Mouse (Mus musculus) heart, adult 9 months (tissue): ENCODE results near the gene Pla2g4f.

Source experiments
- DNase-seq, 2 experiments: peaks; one replicate each; pipeline ENCODE4 v3.0.0; 2022; ENCODE audit warnings: low spot score in 2 of 2

Gene Pla2g4f

GRCm38 (mm10) chr2:120313976-120314375, at the start of gene Pla2g4f:
Pla2g4f (minus strand) TSS chr2:120314165.
- no peak for DNase-seq

- DNase-seq: no peak
These were observed 46.5 kb upstream of the Pla2g4f start for GRCm38 (mm10) chr2:120360425-120360824.

GRCm38 (mm10) chr2:120352682-120353646, 39.0 kb upstream of the Pla2g4f start, which contains the start of gene Vps39:
Vps39 (minus strand) TSS chr2:120353137.
- DNase-seq: peak; percentile 89 to 90

DNA sequence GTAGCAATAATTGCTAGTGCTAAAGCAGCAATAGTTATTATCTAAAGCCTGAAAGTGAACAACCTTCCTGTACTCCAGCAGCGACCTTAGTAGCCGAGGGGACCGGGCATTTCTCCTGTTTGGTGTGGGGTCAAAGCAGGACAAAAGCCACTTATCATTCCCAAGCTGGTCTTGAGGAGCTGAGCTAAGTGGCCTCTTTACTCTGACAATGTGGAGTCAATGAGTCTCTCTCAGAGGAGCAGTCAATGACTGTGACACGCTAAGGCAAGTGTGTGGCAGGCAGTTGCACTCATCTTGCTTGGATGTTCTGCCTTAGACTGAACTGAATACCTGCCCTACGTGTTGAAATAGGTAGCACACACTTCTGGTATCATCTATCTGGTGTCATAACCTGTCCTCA, 37.4 kb upstream of the Pla2g4f start:
- DNase-seq: no peak

DNA sequence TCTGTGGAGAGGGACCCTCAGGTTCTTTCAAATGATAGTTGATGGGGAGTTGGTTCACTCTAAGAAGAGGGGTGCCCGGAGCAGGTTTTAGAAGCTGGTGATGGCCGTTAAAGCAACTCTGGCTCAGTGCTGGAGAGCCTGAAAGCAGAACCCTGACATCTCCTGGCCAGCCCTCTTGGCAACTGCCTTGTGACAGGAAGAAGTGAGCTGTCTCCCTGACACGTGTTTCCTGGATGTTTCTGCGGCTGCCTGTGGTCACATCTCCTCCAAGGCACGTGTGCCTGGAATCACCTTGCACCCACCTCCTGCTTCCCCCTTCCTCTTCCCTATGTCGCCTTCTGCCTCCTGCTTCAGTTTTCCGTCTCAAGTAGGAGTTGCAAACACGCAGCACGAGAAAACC, 34.2 kb upstream of the Pla2g4f start:
- peak; percentile 30 to 70 for DNase-seq

- DNase-seq: no peak
These were observed 27.8 kb upstream of the Pla2g4f start for GRCm38 (mm10) chr2:120341741-120342140.

DNA sequence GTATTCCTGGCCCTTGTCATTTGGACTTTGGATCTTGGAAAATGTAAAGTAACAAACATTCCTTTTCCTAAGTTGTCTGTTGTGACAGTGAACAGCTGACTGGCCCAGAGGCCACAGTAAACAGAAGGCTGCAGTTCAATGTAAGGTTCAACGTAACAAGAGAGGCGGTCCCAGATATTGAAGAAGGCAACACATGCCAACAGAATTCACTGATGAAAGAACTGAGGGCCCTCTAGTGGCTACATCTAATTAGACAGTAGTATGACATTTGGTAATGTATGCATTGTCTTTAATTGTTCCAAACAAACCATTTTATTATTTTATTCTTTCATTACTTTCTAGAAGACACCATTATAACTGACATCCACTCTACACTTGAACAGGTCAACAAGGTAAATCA, 23.9 kb upstream of the Pla2g4f start:
- no peak for DNase-seq

- no peak for DNase-seq
These were observed 17.6 kb upstream of the Pla2g4f start for GRCm38 (mm10) chr2:120331575-120331974.

DNA sequence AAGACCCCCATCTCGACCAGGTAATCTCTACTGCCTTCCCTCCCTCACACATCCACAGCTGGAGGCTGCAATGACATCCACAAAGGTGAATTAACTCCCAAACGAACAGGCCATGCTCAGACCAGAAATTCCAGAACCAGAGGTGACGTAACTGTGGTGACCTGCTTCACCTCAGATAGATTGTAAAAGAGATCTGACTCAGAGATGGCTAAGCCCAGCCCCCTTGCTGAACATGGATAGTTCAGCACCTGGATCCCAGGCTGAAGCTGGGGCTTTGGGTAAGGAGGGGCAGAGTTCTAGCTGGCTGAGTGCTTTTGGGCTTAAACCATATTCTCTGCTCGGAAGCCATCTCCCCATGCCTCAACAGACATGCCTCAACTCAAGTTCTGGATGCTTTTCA, 1.1 kb upstream of the Pla2g4f start:
- no peak for DNase-seq

DNA sequence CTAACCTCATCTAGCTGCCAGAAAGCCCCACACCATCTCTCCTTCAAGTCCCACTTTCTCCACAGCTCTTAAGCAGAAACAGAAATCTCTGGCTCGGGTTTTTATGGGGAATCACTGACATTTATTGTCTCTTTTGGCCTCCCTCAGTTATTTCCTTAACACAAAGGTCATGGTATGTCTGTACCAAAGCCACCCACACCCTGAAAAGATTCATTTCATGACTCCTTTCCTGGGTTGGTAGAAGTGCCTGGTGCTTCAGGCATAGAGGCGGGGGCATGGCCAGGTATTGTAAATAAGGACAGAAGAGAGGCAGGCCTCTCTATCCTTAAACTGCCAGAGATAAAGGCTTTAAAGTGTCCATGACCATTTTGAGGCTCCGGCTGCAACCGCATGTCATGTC, 522 bp upstream of the Pla2g4f start:
- no peak for DNase-seq

DNA sequence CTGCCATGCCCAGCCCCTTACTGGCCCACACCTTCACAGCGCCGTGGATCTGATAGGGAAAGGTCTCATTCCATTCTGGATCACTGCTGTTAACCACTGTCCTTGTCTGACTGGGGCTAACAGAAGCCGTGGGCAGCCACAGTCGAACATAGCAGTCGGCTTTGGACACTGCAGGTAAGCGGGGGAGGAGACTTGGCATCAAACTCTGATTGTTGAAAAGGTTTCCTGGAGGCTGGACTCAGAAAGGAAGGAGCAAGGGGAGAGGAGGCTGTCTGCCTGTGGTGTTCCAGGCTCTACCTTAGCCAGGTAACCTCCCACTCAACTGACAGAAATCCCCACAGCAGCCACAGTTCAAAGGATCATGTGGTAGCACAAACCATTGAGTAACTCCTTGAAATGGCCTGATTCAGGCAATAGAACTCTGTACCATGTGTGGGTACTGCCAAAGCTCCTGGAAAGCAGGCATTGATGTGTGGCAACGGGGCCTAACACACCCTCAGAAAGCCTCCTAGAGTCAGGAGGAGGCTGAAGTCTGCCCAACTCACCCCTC, 1.6 kb downstream of the Pla2g4f start:
- DNase-seq: no peak

- no peak for DNase-seq
These were observed 9.9 kb downstream of the Pla2g4f start for GRCm38 (mm10) chr2:120304113-120304512.

- no peak for DNase-seq
These were observed 12.9 kb downstream of the Pla2g4f start for GRCm38 (mm10) chr2:120301076-120301475.

GRCm38 (mm10) chr2:120299866-120300265, 14.1 kb downstream of the Pla2g4f start:
- DNase-seq: no peak

DNA sequence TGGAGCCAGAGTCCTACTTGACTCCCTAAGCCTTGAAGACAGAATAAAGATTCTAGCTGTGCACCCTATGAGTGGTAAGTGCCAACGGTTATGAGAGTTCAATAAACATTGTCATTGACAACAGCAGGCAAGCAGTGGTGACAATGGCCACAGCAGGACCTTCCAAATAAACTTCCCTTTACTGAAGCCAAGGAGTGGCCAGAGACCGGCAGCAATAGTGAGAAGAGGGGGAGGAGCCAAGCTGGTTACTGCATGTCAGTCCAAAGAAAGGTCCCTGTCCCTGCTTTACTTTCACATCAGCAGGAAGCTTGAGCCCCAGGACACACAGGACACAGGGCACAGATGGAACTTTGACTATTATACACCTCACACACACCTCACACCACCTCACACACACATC, 17.8 kb downstream of the Pla2g4f start:
- DNase-seq: no peak

DNA sequence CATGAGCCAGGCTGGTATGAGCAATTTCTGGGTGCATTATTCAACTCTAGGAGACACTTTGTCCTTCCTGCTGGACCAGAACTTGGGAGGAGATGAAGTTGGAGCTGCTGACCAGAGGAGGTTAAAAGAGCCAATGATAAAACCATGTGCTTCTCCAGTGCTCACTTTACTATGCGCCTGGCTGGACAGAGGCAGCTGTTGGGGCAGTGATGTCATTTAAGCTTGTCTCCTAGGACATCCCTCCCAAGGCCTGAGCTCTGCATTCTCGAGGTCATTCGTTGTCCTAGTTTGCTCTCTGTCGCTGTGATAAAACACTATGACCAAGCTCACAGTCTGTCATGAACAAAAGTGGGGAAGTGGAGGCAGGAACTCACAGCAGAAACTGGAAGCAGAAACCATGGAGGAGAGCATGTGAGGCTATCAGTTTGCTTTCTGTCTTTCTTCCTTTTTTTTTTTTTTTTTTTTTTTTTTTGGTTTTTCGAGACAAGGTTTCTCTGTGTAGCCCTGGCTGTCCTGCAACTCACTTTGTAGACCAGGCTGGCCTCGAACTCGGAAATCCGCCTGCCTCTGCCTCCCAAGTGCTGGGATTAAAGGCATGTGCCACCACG, 22.4 kb downstream of the Pla2g4f start:
- DNase-seq: no peak

GRCm38 (mm10) chr2:120288995-120289394, 25.0 kb downstream of the Pla2g4f start, which contains the start of gene Pla2g4d:
Pla2g4d (minus strand) TSS chr2:120289197.
- no peak for DNase-seq

DNA sequence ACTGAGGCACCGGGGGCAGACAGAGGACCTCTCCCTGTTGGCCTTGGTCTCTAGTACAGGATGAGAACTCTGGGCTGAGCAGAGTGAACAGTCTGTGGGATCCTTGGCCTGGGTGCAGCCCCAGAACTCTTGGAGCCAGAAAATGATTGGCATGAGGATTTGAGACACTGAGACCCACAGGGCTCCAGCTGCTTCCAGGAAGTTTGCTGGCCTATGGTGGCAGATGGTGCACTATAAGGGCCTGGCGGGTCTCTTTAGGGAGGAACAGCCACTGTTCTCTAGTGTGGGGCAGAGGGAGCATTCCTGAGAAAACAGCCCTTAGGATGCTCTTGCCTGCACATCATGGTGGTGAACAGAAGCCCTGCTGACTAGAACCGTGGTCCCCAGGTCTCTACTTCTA, 25.6 kb downstream of the Pla2g4f start:
- no peak for DNase-seq

DNA sequence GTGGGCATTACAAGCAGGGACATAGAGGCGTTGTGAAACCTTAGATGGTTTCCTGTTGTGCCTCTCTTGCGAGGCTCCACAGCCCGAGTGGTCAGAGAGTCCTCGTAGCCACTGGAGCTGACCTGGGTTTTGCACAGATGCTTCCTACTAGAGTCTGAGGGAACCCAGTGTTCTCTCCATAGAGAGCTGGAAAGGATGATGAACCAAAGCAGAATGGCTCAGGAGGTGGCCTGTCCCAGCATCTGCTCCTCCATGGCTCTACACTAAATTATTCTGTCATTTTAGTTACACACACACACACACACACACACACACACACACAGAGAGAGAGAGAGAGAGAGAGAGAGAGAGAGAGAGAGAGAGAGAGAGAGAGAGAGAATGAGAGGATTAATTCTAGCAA, 28.3 kb downstream of the Pla2g4f start:
- DNase-seq: no peak

- no peak for DNase-seq
These were observed 29.3 kb downstream of the Pla2g4f start for GRCm38 (mm10) chr2:120284705-120285104.

DNA sequence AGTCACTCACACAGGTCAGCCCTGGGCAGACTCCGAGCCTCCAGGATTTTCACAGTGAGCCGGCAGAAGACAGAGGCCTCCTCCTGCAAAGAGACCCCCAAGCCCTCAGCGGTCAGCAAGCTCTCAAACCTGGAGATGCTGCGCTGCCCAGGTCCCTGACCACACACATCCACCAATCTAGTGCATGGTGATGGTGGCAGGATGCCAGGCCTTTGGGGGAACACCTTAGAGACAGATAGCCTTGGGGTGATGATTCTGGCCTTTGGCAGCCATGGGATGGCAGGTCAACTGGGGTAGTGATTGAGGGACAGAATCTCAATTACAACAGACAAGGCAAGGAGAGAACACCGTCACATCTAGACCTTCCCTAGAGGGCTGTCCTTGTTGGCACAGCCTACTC, 29.9 kb downstream of the Pla2g4f start:
- DNase-seq: no peak

- DNase-seq: no peak
These were observed 30.4 kb downstream of the Pla2g4f start for GRCm38 (mm10) chr2:120283550-120283949.

GRCm38 (mm10) chr2:120281221-120281620, 32.7 kb downstream of the Pla2g4f start:
- DNase-seq: no peak
